In genomic region chr10:39368572-39369135, GRCm38 (mm10) we compare ENCODE assay signal across 8 mouse cellular contexts. TPM values are rescaled to one million over a fixed set of nuclear protein-coding genes. Genes with fewer than 3 reads are reported as not detected.
DNase-seq lines count a peak whose midpoint lies in the region; ATAC-seq lines count a peak whose summit lies in the region.

Fyn (plus strand) TSS chr10:39368855.

- DNase-seq in 416B (ENCODE audit: low read depth): peak; percentile 62
- DNase-seq in embryonic facial prominence, embryonic 10.5 days (ENCODE audit: low spot score): no peak
- no peak for DNase-seq in heart, postnatal 4 days
- no peak for DNase-seq in kidney, adult 8-10 months

- 36% methylated on average over 8 of the region's 8 CpGs for WGBS in embryonic facial prominence, embryonic 10.5 days
- WGBS in limb, embryonic 15.5 days: 33% methylated on average over 8 of the region's 8 CpGs
- 35% methylated on average over 8 of the region's 8 CpGs for WGBS in stomach, embryonic 14.5 days

- H3K36me3 ChIP-seq in erythroblast, embryonic 14.5 days (ENCODE audit: control insufficient read depth): no peaks in the 10 kb centered on the region
- no peaks in the 10 kb centered on the region for H3K36me3 ChIP-seq in embryonic facial prominence, embryonic 10.5 days (replicated peaks)
- H3K36me3 ChIP-seq in limb, embryonic 15.5 days: no peaks in the 10 kb centered on the region
- H3K36me3 ChIP-seq in stomach, embryonic 14.5 days (ENCODE audit: control insufficient read depth, insufficient read depth, low read length): no peaks in the 10 kb centered on the region; the same call in 1 of the 2 replicates

- peak within 1 kb of the TSS; percentile 78 for H3K4me2 ChIP-seq in limb, embryonic 15.5 days
- peak within 1 kb of the TSS; percentile 72 for H3K4me2 ChIP-seq in stomach, embryonic 14.5 days (replicated peaks; ENCODE audit: low read depth, low read length)

- no peak for ATAC-seq in erythroblast, adult 5-6 weeks (replicated peaks; ENCODE audit: low FRiP score, poor library complexity, severe bottlenecking)
- ATAC-seq in limb, embryonic 15.5 days (ENCODE audit: insufficient number of reproducible peaks, low FRiP score, low TSS enrichment, low read depth): no peak
- ATAC-seq in stomach, embryonic 14.5 days (ENCODE audit: insufficient number of reproducible peaks, insufficient read depth, low FRiP score, low read depth): no peak

- peak within 1 kb of the TSS; percentile 78 for H3K9ac ChIP-seq in limb, embryonic 15.5 days
- peak within 1 kb of the TSS; percentile 87 for H3K9ac ChIP-seq in stomach, embryonic 14.5 days (replicated peaks; ENCODE audit: low read depth, low read length)

- peaks cover 45% of the 10 kb centered on the region for H3K4me1 ChIP-seq in erythroblast, embryonic 14.5 days (ENCODE audit: control insufficient read depth)
- H3K4me1 ChIP-seq in embryonic facial prominence, embryonic 10.5 days: peaks cover 39% of the 10 kb centered on the region
- H3K4me1 ChIP-seq in limb, embryonic 15.5 days: peaks cover 19% of the 10 kb centered on the region
- peaks cover 10% of the 10 kb centered on the region for H3K4me1 ChIP-seq in stomach, embryonic 14.5 days (ENCODE audit: control insufficient read depth, insufficient read depth, low read length)

- peaks cover 20% of the 10 kb centered on the region for H3K27me3 ChIP-seq in erythroblast, embryonic 14.5 days (ENCODE audit: control insufficient read depth)
- H3K27me3 ChIP-seq in embryonic facial prominence, embryonic 10.5 days (replicated peaks; ENCODE audit: low read depth, poor library complexity, severe bottlenecking): peaks cover 16% of the 10 kb centered on the region
- no peaks in the 10 kb centered on the region for H3K27me3 ChIP-seq in limb, embryonic 15.5 days
- H3K27me3 ChIP-seq in stomach, embryonic 14.5 days (ENCODE audit: control insufficient read depth, insufficient read depth, low read length): no peaks in the 10 kb centered on the region

- H3K4me3 ChIP-seq in erythroblast, embryonic 14.5 days (replicated peaks): peak within 1 kb of the TSS; percentile 85
- peak within 1 kb of the TSS; percentile 97 for H3K4me3 ChIP-seq in embryonic facial prominence, embryonic 10.5 days
- H3K4me3 ChIP-seq in limb, embryonic 15.5 days: peak within 1 kb of the TSS; percentile 72
- peak within 1 kb of the TSS; percentile 97 for H3K4me3 ChIP-seq in stomach, embryonic 14.5 days (ENCODE audit: low read depth, low read length)

- peak within 1 kb of the TSS; percentile 96 for H3K27ac ChIP-seq in embryonic facial prominence, embryonic 10.5 days (replicated peaks)
- H3K27ac ChIP-seq in limb, embryonic 15.5 days: peak within 1 kb of the TSS; percentile 92
- peak within 1 kb of the TSS; percentile 91 for H3K27ac ChIP-seq in stomach, embryonic 14.5 days (ENCODE audit: low read length)

- H3K9me3 ChIP-seq in erythroblast, embryonic 14.5 days (ENCODE audit: control insufficient read depth, low read length): no peaks in the 10 kb centered on the region
- no peaks in the 10 kb centered on the region for H3K9me3 ChIP-seq in embryonic facial prominence, embryonic 10.5 days
- H3K9me3 ChIP-seq in limb, embryonic 15.5 days: no peaks in the 10 kb centered on the region
- no peaks in the 10 kb centered on the region for H3K9me3 ChIP-seq in stomach, embryonic 14.5 days (ENCODE audit: control insufficient read depth, low read depth, low read length)

RNA-seq across cellular contexts. Expression of gene Fyn, which starts in this region (rescaled TPM):
- 1.1 and 1.6 TPM in 2 replicates for polyA plus RNA-seq in erythroblast, embryonic 14.5 days (2012)
- total RNA-seq in erythroblast, adult 5-6 weeks (2015; ENCODE audit: low replicate concordance): 2.5 and 3.7 TPM in 2 replicates
- total RNA-seq in erythroblast, adult 5-6 weeks (2017; ENCODE audit: low replicate concordance): 5.6 and 5.7 TPM in 2 replicates
- 20.2 and 21.5 TPM in 2 replicates for polyA plus RNA-seq in embryonic facial prominence, embryonic 10.5 days (2016; fragmentation: Nextera tagmentation; extraction: Ambion mirVana)
- 10 to 100 TPM; 51.2 to 53.0 TPM for total RNA-seq in heart, postnatal 4 days (2021)
- polyA plus RNA-seq in limb, embryonic 15.5 days (2015; fragmentation: Nextera tagmentation; extraction: Ambion mirVana): 34.5 and 38.6 TPM in 2 replicates
- polyA plus RNA-seq in stomach, embryonic 14.5 days (2014; fragmentation: Nextera tagmentation; extraction: Ambion mirVana): 32.3 and 36.5 TPM in 2 replicates

Comparison
In these comparisons a context has a peak if more than half of its experiments do, and no peak if none do; other contexts are left out.
1. RNA of gene Fyn (total RNA-seq): 51.2 to 53.0 TPM in heart, postnatal 4 days; 2.5 to 5.7 TPM in erythroblast, adult 5-6 weeks; every median in the first group is over 4 times any median in the second.
2. Peak in every context shown above with its lines, with median percentiles within 50 percentile points of each other: H3K4me3 ChIP-seq and H3K27ac ChIP-seq.